Comparison of ENCODE assay signal across 14 mouse cellular contexts in genomic region chr17:28463701-28464443, GRCm38 (mm10). TPM values are rescaled to one million over a fixed set of nuclear protein-coding genes. Genes with fewer than 3 reads are reported as not detected.
DNase-seq lines count a peak whose midpoint lies in the region; ATAC-seq and TF ChIP-seq lines count a peak whose summit lies in the region.
"Had no signal": no experiment of that assay in that cellular context is flagged by ENCODE, and none has a peak within 500 bp of the region (broad histone marks: within the 10 kb centered on the region; RNA-seq: fewer than 3 reads in every experiment).

No protein-coding gene starts in this region.

- H3K4me2 ChIP-seq in liver, postnatal 0 days (ENCODE audit: low read depth, low read length), result no peak overlapping the region
- H3K4me2 ChIP-seq: hindbrain, embryonic 15.5 days; limb, embryonic 12.5 days had no signal

- intact Hi-C loops in heart, postnatal 14 days (cut with DNase I), result no loop called here

- H3K9me3 ChIP-seq in liver, postnatal 0 days (ENCODE audit: low read length), result no peaks in the 10 kb centered on the region
- H3K9me3 ChIP-seq: hindbrain, embryonic 15.5 days; limb, embryonic 12.5 days had no signal

- H3K9ac ChIP-seq in liver, postnatal 0 days (replicated peaks), result peak overlapping the region; percentile 21; the same call in 1 of the 2 replicates
- H3K9ac ChIP-seq: hindbrain, embryonic 15.5 days; limb, embryonic 12.5 days had no signal

- H3K36me3 ChIP-seq in liver, postnatal 0 days (replicated peaks; ENCODE audit: insufficient read depth, low read length), result no peaks in the 10 kb centered on the region
- H3K36me3 ChIP-seq: hindbrain, embryonic 15.5 days; limb, embryonic 12.5 days had no signal

- WGBS in liver, postnatal 0 days (ENCODE audit: insufficient replicate concordance), result 64% methylated on average over 7 of the region's 7 CpGs

- no peak for ATAC-seq in liver, postnatal 0 days
- no peak for ATAC-seq in erythroblast, adult 5-6 weeks (replicated peaks; ENCODE audit: low FRiP score, poor library complexity, severe bottlenecking)

- H3K4me3 ChIP-seq in liver, postnatal 0 days (ENCODE audit: low read depth, low read length), result no peak overlapping the region
- H3K4me3 ChIP-seq: erythroblast, embryonic 14.5 days; hindbrain, embryonic 15.5 days; limb, embryonic 12.5 days had no signal

- peak overlapping the region; percentile 39; the same call in 1 of the 2 replicates for H3K27ac ChIP-seq in liver, postnatal 0 days (ENCODE audit: low read depth)
- H3K27ac ChIP-seq: hindbrain, embryonic 15.5 days; limb, embryonic 12.5 days had no signal

- H3K27me3 ChIP-seq in liver, postnatal 0 days (ENCODE audit: insufficient read depth, low read length), result no peaks in the 10 kb centered on the region
- H3K27me3 ChIP-seq: hindbrain, embryonic 15.5 days; limb, embryonic 12.5 days had no signal

- peaks cover 16% of the 10 kb centered on the region; the same call in 1 of the 2 replicates for H3K4me1 ChIP-seq in liver, postnatal 0 days (ENCODE audit: insufficient read depth)
- H3K4me1 ChIP-seq: hindbrain, embryonic 15.5 days; limb, embryonic 12.5 days had no signal

- peak; percentile 61; the same call in 1 of the 2 replicates for TF ChIP-seq EP300 in liver, postnatal 0 days (IDR thresholded peaks at IDR 0.05; ENCODE audit: low read depth)

- peak; percentile 49 to 66 for DNase-seq in heart, adult 9 months (ENCODE audit: low spot score in 2 of 2)
- DNase-seq in heart, postnatal 14 days, result no peak
- peak; percentile 90 for DNase-seq in 3T3-L1 (ENCODE audit: low read depth, low spot score)
- peak; percentile 80 for DNase-seq in NIH3T3 (ENCODE audit: low read depth)
- no peak for DNase-seq in liver, postnatal 0 days
- DNase-seq in left cerebral cortex, adult 8-10 months (ENCODE audit: low spot score in 2 of 2), result no peak
- DNase-seq in spleen, postnatal 10 days (ENCODE audit: low spot score in 2 of 2), result no peak
- DNase-seq: cerebellum, postnatal 25 days; gastrocnemius, postnatal 14 days; layer of hippocampus, adult 9-11 months had no signal

- no peak for TF ChIP-seq CTCF in liver, postnatal 0 days (IDR thresholded peaks at IDR 0.05; ENCODE audit: low read depth)

RNA-seq across cellular contexts. Expression of gene Fkbp5, which starts 53.5 kb away (rescaled TPM):
- total RNA-seq in heart, postnatal 14 days (2021), result 10 to 100 TPM; 36.9 to 41.0 TPM
- 25.9 and 29.0 TPM in 2 replicates for polyA plus RNA-seq in liver, postnatal 0 days (2015; fragmentation: Nextera tagmentation; extraction: Ambion mirVana)
- total RNA-seq in erythroblast, adult 5-6 weeks (2015; ENCODE audit: low replicate concordance), result 3.7 and 6.7 TPM in 2 replicates
- 12.8 and 13.8 TPM in 2 replicates for total RNA-seq in erythroblast, adult 5-6 weeks (2017; ENCODE audit: low replicate concordance)
- 10 to 100 TPM; 34.6 to 56.0 (median 46.5) TPM for total RNA-seq in left cerebral cortex, adult 8-10 months (2022)

Comparison
In these comparisons a context has a peak if more than half of its experiments do, and no peak if none do; other contexts are left out.
1. DNase-seq: peak in heart, adult 9 months (2 of 2), 3T3-L1 (single experiment) and NIH3T3 (single experiment); none in heart, postnatal 14 days (0 of 2), liver, postnatal 0 days (single experiment), left cerebral cortex, adult 8-10 months (0 of 2) and spleen, postnatal 10 days (0 of 2).